Mouse (Mus musculus) liver, adult 2 months (tissue): Measurements from ENCODE around the gene Tspan6.

Experiments
- CTCF ChIP-seq: fragments of 200-500 bp; IDR thresholded peaks from 2 replicates; pipeline ENCODE4 v1.5.1; 2011; ENCODE audit warnings: low read depth, low read length, control low read depth
- POLR2A ChIP-seq: fragments of 200-500 bp; IDR thresholded peaks from 2 replicates; pipeline ENCODE4 v1.6.1; 2011; ENCODE audit warnings: low read length, control low read depth; ENCODE audit not compliant: insufficient read depth; ENCODE audit errors: extremely low read depth

DNA sequence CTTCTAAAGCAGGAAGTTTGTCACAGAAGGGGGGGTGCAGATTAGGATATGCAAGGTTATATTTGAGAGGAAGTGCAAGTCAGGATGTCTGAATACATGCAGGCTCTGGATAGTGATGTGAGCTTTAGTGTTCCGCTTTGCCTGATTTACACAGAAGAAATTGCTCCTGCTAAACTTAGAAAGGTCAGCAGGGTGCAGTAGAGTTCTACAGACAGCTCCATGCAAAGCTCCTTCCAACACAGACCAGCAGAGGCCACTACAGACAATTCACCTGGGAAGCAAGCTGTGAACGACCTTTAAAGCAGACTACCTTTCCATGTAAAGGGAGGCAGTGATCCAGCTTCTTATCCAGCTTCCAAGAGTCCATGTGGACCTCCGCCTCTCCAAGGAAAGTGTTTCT lies 49.2 kb upstream of the Tspan6 start:
- TF ChIP-seq CTCF (peak; percentile 69), POLR2A (no peak)
